Mouse (Mus musculus): ENCODE results near the gene Spg7. TPM values are rescaled to one million over a fixed set of nuclear protein-coding genes. Genes with fewer than 3 reads are reported as not detected.

Gene Spg7
- polyA plus RNA-seq, 1 experiment from 2014 or later = 46.4 TPM

DNA sequence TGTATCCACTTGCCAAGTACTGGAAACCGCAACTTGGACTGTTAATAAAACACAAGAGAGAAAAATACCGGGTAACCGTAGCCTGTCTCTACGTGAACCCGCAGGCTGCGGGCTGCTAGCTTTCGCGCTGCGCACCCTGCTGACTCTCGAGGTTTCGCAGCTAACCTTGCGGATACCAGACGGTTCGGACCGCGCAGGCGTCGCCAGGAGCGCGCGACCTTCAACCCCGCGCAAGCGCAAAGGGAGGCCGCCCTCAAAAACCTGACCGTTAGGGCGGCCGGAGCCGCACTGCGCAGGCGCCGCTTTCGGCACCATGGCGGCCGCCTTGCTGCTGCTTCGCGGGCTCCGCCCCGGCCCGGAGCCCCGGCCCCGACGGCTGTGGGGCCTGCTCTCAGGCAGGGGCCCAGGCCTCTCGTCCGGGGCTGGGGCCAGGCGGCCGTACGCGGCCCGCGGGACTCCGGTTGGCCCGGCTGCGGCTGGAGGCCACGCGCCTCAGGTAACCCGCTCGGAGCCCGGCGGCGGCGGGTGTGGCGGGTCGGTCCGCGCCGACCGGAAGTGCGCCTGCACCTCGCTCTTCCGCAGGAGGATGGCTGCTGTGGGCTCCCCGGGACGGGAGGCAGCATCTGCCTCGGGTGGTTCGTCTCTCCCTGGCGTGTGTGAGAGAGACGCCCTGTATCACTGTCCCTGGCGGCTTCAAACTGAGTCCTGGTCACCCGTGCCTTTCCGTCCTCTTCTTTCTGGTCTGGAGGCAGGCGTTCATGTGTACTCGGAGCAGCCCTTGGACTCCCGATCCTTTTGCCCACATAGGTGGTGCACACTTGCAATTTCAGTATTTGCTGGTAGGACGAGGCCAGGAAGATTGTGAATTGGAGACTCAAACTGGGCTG, 2.7 kb downstream of the Spg7 start:
- Histone ChIP-seq H3K27me3 (no peaks in the 10 kb centered on the region), H3K4me2 (peak overlapping the region; percentile 80), H3K36me3 (peaks cover 10% of the 10 kb centered on the region; the same call in 1 of the 2 replicates), H3K27ac (peak overlapping the region; percentile 82), H3K9ac (peak overlapping the region; percentile 91), H3K9me3 (no peaks in the 10 kb centered on the region), H3K4me3 (peak overlapping the region; percentile 89), H3K4me1 (peaks cover 17% of the 10 kb centered on the region)
- under 1% methylated on average over 84 of the region's 84 CpGs for WGBS
- peak; percentile 98 for ATAC-seq (ENCODE audit: borderline replicate concordance, extremely low read depth, low FRiP score, low TSS enrichment)

DNA sequence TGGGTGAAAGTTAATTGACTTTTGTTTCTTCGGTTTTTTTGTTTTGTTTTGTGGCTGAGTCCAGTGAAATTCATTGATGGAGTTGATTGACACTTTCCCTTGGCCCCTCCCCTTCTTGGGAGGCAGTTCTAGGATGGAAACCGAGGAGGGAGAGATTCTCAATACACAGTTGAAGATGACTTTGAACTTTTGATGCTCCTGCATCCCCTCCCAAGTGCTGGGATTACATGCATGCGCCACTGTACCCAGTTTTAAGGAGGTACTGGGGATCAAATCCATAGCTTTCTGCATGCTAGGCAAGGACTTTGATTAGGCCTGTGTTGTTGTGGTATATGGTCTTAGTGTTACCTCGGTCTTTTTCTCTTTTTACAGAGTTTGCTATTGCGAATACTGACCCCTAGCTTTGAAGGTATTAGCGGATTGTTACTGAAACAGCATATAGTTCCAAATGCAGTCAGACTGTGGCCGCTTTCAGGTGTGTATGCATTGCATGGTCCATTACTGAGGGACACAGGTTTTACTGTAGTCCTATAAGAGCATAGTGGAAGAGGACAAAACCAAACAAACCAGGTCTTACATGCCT, 3.5 kb downstream of the Spg7 start:
- Histone ChIP-seq H3K4me1 (peaks cover 17% of the 10 kb centered on the region), H3K9ac (peak overlapping the region; percentile 91), H3K4me2 (peak overlapping the region; percentile 80), H3K27ac (peak overlapping the region; percentile 82), H3K27me3 (no peaks in the 10 kb centered on the region), H3K36me3 (peaks cover 13% of the 10 kb centered on the region; the same call in 1 of the 2 replicates), H3K4me3 (peak overlapping the region; percentile 89), H3K9me3 (no peaks in the 10 kb centered on the region)
- WGBS = 33% methylated on average over 7 of the region's 7 CpGs
- no peak for ATAC-seq (ENCODE audit: borderline replicate concordance, extremely low read depth, low FRiP score, low TSS enrichment)

DNA sequence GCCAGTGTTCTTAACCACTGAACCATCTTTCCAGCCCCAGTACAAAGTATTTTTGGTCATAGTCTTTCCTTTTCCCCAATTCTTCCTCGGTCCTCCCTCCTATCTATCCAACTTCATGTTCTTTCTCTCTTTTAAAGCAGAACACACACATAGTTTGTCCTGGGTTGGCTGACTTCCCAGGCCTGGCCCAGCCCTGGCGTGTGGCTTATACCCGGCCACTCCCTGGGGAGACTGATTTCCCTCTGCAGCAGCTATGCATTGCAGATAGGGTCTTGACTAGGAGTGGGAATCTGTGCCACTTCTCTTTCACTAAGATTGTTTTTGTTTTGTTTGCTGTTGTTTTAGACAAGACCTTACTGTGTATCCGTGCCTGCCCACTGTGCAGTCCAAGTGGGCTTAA, 8.4 kb downstream of the Spg7 start:
- H3K27me3 ChIP-seq = no peaks in the 10 kb centered on the region
- H3K36me3 ChIP-seq = peaks cover 48% of the 10 kb centered on the region
- WGBS = 55% methylated on average over 4 of the region's 4 CpGs
- H3K9me3 ChIP-seq = no peaks in the 10 kb centered on the region
- no peak overlapping the region for H3K4me2 ChIP-seq
- no peak overlapping the region for H3K4me3 ChIP-seq
- H3K4me1 ChIP-seq = peaks cover 11% of the 10 kb centered on the region
- no peak overlapping the region for H3K27ac ChIP-seq
- H3K9ac ChIP-seq = no peak overlapping the region
- ATAC-seq (ENCODE audit: borderline replicate concordance, extremely low read depth, low FRiP score, low TSS enrichment) = no peak

DNA sequence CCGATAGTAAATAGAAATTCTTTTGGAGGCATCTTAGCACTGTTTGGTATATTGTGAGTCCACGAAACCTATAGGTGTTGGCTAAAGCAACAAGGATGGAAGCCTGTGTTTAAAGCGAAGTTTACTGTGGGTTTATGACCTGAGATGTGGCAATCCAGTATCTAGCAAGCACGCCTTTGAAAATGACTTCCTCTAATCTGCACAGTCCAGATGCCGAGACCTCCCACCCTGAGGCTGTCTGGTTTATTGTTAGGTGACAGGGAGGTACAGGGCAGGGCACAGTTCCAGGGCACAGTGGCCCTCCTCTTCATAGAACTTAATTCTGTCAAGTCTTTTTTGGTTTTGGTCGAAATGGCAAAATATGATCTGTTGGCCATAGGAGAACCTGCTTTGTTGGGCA, 14.5 kb downstream of the Spg7 start:
- no peak for ATAC-seq (ENCODE audit: borderline replicate concordance, extremely low read depth, low FRiP score, low TSS enrichment)
- Histone ChIP-seq H3K27me3 (no peaks in the 10 kb centered on the region), H3K27ac (no peak overlapping the region), H3K36me3 (peaks cover 87% of the 10 kb centered on the region), H3K4me2 (no peak overlapping the region), H3K9ac (no peak overlapping the region), H3K9me3 (no peaks in the 10 kb centered on the region), H3K4me3 (no peak overlapping the region), H3K4me1 (no peaks in the 10 kb centered on the region)
- WGBS = 86% methylated on average over 6 of the region's 6 CpGs

DNA sequence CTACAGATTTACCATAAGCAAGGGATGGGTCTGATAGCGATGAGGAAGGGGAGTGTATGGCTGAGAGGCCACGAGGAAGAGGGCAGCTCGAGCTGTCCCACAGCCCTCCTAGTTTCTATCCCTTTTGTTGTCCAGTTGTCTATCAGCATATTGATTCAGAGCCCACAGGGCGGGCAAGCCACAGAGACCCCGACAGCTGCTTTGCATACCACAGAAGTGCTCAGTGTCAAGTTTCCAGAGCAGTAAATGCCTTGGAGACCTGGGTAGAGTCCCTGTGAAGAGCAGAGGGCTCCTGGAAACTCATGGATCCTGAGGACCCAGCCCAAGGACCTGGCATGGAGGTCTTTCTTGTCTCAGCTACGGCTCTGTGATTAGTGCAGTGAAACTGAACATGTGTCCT, 20.3 kb downstream of the Spg7 start:
- H3K27ac ChIP-seq = no peak overlapping the region
- no peaks in the 10 kb centered on the region for H3K4me1 ChIP-seq
- H3K4me2 ChIP-seq = no peak overlapping the region
- peaks cover 77% of the 10 kb centered on the region for H3K36me3 ChIP-seq
- H3K4me3 ChIP-seq = no peak overlapping the region
- H3K9me3 ChIP-seq = no peaks in the 10 kb centered on the region
- no peak for ATAC-seq (ENCODE audit: borderline replicate concordance, extremely low read depth, low FRiP score, low TSS enrichment)
- no peak overlapping the region for H3K9ac ChIP-seq
- no peaks in the 10 kb centered on the region for H3K27me3 ChIP-seq
- WGBS = 91% methylated on average over 6 of the region's 6 CpGs

DNA sequence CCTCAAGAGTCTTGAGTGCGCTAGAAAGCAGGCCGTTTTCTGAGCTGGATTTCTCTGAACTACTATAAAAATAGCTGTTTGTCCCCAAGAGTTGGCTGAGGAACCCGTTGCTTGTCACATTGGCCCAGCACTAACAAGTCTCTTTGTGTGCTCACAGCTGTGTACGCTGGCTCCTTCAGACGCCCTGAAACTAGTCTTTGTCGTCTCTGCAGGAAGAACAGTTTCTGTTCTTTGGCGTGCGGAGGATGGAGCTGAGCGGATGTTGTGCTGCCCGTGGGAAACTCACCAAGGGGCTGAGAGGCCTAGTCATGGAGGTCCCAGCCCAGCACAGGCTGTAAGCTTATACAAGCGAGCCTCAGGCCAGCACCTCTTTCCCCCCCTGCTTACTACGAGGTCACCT, 20.9 kb downstream of the Spg7 start:
- no peak overlapping the region for H3K27ac ChIP-seq
- H3K4me2 ChIP-seq = no peak overlapping the region
- no peaks in the 10 kb centered on the region for H3K9me3 ChIP-seq
- H3K27me3 ChIP-seq = no peaks in the 10 kb centered on the region
- no peak overlapping the region for H3K9ac ChIP-seq
- no peaks in the 10 kb centered on the region for H3K4me1 ChIP-seq
- 89% methylated on average over 12 of the region's 12 CpGs for WGBS
- H3K36me3 ChIP-seq = peaks cover 77% of the 10 kb centered on the region
- no peak for ATAC-seq (ENCODE audit: borderline replicate concordance, extremely low read depth, low FRiP score, low TSS enrichment)
- no peak overlapping the region for H3K4me3 ChIP-seq

DNA sequence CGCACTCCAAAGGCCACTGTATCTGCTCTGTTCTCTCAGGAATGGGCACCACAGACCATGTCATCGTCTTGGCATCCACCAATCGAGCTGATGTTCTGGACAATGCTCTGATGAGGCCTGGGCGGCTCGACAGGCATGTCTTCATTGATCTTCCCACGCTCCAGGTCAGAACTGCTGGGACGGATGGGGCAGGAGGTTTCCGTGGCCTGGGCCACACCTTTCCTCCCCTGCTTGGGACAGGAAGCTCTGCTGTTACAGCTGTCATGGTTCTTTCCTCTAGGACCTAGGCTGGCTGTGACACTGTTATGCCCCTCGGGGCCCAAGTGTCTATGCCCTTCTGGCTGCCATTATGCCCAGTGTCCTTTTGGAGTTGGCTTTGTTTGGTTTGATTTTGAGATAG, 24.5 kb downstream of the Spg7 start:
- Histone ChIP-seq H3K4me1 (no peaks in the 10 kb centered on the region), H3K9me3 (no peaks in the 10 kb centered on the region), H3K36me3 (peaks cover 78% of the 10 kb centered on the region), H3K4me2 (no peak overlapping the region), H3K27me3 (no peaks in the 10 kb centered on the region), H3K27ac (no peak overlapping the region), H3K4me3 (no peak overlapping the region), H3K9ac (no peak overlapping the region)
- no peak for ATAC-seq (ENCODE audit: borderline replicate concordance, extremely low read depth, low FRiP score, low TSS enrichment)
- WGBS = 84% methylated on average over 9 of the region's 9 CpGs

DNA sequence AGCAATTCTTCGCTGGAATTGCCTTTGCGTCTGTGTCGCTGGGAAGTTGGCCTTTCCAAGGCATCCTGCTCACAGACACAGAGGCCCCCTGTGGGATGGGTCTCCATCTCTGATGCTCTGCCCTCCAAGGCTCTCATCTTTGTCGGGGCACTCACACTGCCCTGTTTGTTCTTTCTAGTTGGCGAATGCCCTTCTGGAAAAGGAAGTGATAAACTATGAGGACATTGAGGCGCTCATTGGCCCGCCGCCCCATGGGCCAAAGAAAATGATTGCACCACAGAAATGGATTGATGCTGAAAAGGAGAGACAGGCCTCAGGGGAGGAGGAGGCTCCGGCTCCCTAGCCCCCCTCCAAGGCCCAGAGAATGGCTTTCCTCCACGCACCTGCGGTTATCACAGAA, 34.5 kb downstream of the Spg7 start:
- Histone ChIP-seq H3K9ac (no peak overlapping the region), H3K4me3 (no peak overlapping the region), H3K9me3 (no peaks in the 10 kb centered on the region), H3K4me2 (no peak overlapping the region), H3K27me3 (no peaks in the 10 kb centered on the region), H3K27ac (no peak overlapping the region), H3K36me3 (peaks cover 47% of the 10 kb centered on the region), H3K4me1 (no peaks in the 10 kb centered on the region)
- ATAC-seq (ENCODE audit: borderline replicate concordance, extremely low read depth, low FRiP score, low TSS enrichment) = no peak
- 87% methylated on average over 11 of the region's 11 CpGs for WGBS

DNA sequence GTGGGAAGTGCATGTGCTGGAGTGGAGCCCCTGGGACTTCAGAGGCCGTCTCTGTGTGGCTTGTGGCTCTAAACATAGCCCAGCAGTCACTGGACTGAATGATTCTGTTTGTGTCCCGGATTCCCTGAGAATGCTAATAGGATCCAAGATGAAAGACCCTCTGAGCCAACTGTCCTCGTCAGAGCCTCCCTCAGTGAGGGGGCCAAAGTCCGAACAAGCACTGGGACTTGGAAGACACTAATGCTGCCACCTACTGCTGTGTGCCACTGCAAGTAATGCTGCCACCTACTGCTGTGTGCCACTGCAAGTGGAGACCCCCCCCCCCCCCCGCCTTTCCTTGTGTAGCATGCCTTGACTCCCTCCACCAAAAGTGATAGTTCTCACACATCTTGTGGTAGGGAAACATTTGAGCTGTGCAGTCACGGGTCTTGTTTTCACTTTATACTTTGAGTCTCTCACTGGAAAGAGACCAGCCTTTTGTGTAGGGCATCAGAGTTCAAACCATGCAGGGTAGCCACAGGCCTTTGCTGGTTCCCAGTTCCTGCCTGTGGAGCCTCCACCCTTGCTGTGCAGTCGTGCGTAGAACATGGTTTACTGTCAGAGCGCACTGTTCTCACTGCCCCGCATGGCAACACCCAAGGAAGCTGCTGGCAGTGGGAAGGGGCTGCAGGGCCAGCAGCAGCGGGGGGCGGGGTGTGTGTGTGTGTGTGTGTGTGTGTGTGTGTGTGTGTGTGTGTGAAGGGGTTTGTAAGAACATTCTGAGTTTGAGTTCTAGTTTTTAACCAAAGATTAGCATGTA, 35.2 kb downstream of the Spg7 start:
- Histone ChIP-seq H3K4me1 (no peaks in the 10 kb centered on the region), H3K27me3 (no peaks in the 10 kb centered on the region), H3K4me3 (no peak overlapping the region), H3K9me3 (no peaks in the 10 kb centered on the region), H3K9ac (no peak overlapping the region), H3K27ac (no peak overlapping the region), H3K36me3 (peaks cover 42% of the 10 kb centered on the region), H3K4me2 (no peak overlapping the region)
- no peak for ATAC-seq (ENCODE audit: borderline replicate concordance, extremely low read depth, low FRiP score, low TSS enrichment)
- WGBS = 75% methylated on average over 12 of the region's 12 CpGs

DNA sequence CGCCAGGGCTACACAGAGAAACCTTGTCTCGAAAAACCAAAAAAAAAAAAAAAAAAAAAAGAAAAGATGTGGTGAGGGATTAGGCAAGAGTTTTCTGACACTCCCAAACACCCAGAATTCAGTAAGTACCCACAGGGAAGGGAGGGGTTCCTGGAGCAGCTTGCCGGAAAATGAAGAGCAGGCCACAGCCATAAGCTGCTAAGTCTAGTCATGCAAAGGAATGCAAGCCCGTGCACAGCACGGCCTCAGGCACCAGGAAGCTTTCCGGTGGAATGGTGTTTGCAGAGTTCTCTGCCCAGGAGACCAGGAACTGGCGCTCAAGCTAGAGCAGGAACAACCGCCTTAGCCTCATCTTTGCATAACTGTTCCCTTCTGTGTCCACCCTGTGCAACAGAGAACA, 37.5 kb downstream of the Spg7 start:
- Histone ChIP-seq H3K4me1 (peaks cover 11% of the 10 kb centered on the region), H3K9me3 (no peaks in the 10 kb centered on the region), H3K27me3 (no peaks in the 10 kb centered on the region), H3K4me3 (no peak overlapping the region), H3K36me3 (peaks cover 41% of the 10 kb centered on the region), H3K27ac (no peak overlapping the region), H3K9ac (no peak overlapping the region), H3K4me2 (no peak overlapping the region)
- 49% methylated on average over 8 of the region's 8 CpGs for WGBS
- ATAC-seq (ENCODE audit: borderline replicate concordance, extremely low read depth, low FRiP score, low TSS enrichment) = no peak

DNA sequence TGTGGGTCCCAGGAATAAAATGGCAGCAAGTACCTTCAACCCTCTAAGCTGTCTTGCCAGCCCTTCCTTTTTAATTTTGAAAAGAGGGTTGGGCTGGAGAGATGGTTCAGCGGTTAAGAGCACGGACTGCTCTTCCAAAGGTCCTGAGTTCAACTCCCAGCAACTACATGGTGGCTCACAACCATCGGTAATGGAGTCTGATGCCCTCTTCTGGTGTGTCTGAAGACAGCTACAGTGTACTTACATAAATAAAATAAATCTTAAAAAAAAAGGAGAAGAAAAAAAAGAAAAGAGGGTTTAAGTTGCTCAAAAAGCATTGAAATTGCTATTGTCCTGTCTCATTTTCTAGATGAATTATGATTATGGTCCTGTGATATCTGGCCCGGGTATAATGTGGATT, 38.5 kb downstream of the Spg7 start:
- Histone ChIP-seq H3K4me2 (peak overlapping the region; percentile 79; the same call in 1 of the 2 replicates), H3K9ac (no peak overlapping the region), H3K4me3 (peak overlapping the region; percentile 78; the same call in 1 of the 2 replicates), H3K4me1 (peaks cover 11% of the 10 kb centered on the region), H3K27ac (no peak overlapping the region), H3K27me3 (no peaks in the 10 kb centered on the region), H3K36me3 (peaks cover 44% of the 10 kb centered on the region), H3K9me3 (no peaks in the 10 kb centered on the region)
- ATAC-seq (ENCODE audit: borderline replicate concordance, extremely low read depth, low FRiP score, low TSS enrichment) = no peak
- WGBS = 71% methylated on average over 4 of the region's 4 CpGs
